ENCODE assay signal across 11 mouse cellular contexts in genomic region chr5:149037729-149038128, GRCm38 (mm10). TPM values are rescaled to one million over a fixed set of nuclear protein-coding genes. Genes with fewer than 3 reads are reported as not detected.
DNase-seq lines count a peak whose midpoint lies in the region; ATAC-seq lines count a peak whose summit lies in the region.
"Had no signal": no experiment of that assay in that cellular context is flagged by ENCODE, and none has a peak within 500 bp of the region (broad histone marks: within the 10 kb centered on the region; RNA-seq: fewer than 3 reads in every experiment).

No protein-coding gene starts in this region.

- ATAC-seq in heart, embryonic 12.5 days (ENCODE audit: insufficient number of reproducible peaks, low FRiP score), result no peak
- no peak for ATAC-seq in megakaryocyte, adult 5-6 weeks (ENCODE audit: poor library complexity, severe bottlenecking)
- ATAC-seq in frontal cortex, adult (ENCODE audit: low TSS enrichment), result no peak

- no peaks in the 10 kb centered on the region; the same call in 1 of the 2 replicates for H3K27me3 ChIP-seq in heart, embryonic 12.5 days (replicated peaks)

- no peaks in the 10 kb centered on the region for H3K36me3 ChIP-seq in heart, embryonic 12.5 days
- H3K36me3 ChIP-seq: midbrain, embryonic 12.5 days had no signal

- peak; percentile 72 to 74 for DNase-seq in heart, adult 18-20 months
- DNase-seq in testis, postnatal 10 days (ENCODE audit: low spot score), result peak; percentile 52
- no peak for DNase-seq in testis, postnatal 14 days (ENCODE audit: low spot score)
- peak; percentile 78 for DNase-seq in kidney, postnatal 10 days
- no peak for DNase-seq in spleen, adult 12 weeks (ENCODE audit: low spot score)
- DNase-seq: cerebellum, postnatal 36 days had no signal

- no peak overlapping the region for H3K4me2 ChIP-seq in heart, embryonic 12.5 days
- H3K4me2 ChIP-seq: midbrain, embryonic 12.5 days had no signal

- no peaks in the 10 kb centered on the region for H3K4me1 ChIP-seq in heart, embryonic 12.5 days (replicated peaks)
- H3K4me1 ChIP-seq: midbrain, embryonic 12.5 days had no signal

- H3K4me3 ChIP-seq in heart, embryonic 12.5 days, result no peak overlapping the region
- H3K4me3 ChIP-seq: midbrain, embryonic 12.5 days had no signal

- H3K9me3 ChIP-seq in heart, embryonic 12.5 days (replicated peaks), result peaks cover 11% of the 10 kb centered on the region; the same call in 1 of the 2 replicates

- 31% methylated on average over 10 of the region's 10 CpGs for WGBS in heart, embryonic 12.5 days

- H3K27ac ChIP-seq in heart, embryonic 12.5 days (ENCODE audit: poor library complexity, severe bottlenecking), result no peak overlapping the region
- H3K27ac ChIP-seq: midbrain, embryonic 12.5 days had no signal

- H3K9ac ChIP-seq in heart, embryonic 12.5 days, result no peak overlapping the region
- H3K9ac ChIP-seq: midbrain, embryonic 12.5 days had no signal

RNA-seq across cellular contexts. Expression of gene Gm42791, which starts 42.8 kb away (rescaled TPM):
- total RNA-seq in heart, adult 18-20 months (2021), result 1 to 10 TPM; 2.7 to 5.3 TPM
- 0.45 TPM in 1 of 2 replicates, not detected in the other for polyA plus RNA-seq in heart, embryonic 12.5 days (2016; fragmentation: Nextera tagmentation; extraction: Ambion mirVana)
- not detected in 2 replicates for total RNA-seq in megakaryocyte, adult 5-6 weeks (2015)
- not detected in 2 replicates for total RNA-seq in megakaryocyte, adult 5-6 weeks (2017)
- polyA plus RNA-seq: testis, adult 2 months had no signal

Comparison
In these comparisons a context has a peak if more than half of its experiments do, and no peak if none do; other contexts are left out.
1. DNase-seq: peak in heart, adult 18-20 months (2 of 2), testis, postnatal 10 days (single experiment) and kidney, postnatal 10 days (single experiment); none in testis, postnatal 14 days (single experiment) and spleen, adult 12 weeks (single experiment).